Mouse (Mus musculus): ENCODE data around the gene Apon. TPM values are rescaled to one million over a fixed set of nuclear protein-coding genes. Genes with fewer than 3 reads are reported as not detected.
"Not testable (repeated sequence)": the region's sequence is repeated elsewhere in the genome, so short reads cannot be mapped to it uniquely, and the experiment has no call there.

Gene Apon
- polyA plus RNA-seq, 1 experiment from 2014 or later: 0.66 TPM

GRCm38 (mm10) chr10:128250565-128250964 is 3.3 kb upstream of the Apon start:
- Histone ChIP-seq H3K9me3 (ENCODE audit: low read length) (no peaks in the 10 kb centered on the region), H3K4me2 (replicated peaks; ENCODE audit: low read depth, low read length) (no peak overlapping the region), H3K9ac (replicated peaks; ENCODE audit: low read length) (no peak overlapping the region), H3K27ac (ENCODE audit: low read length) (no peak overlapping the region), H3K36me3 (ENCODE audit: insufficient read depth, low read length) (peaks cover 65% of the 10 kb centered on the region), H3K27me3 (ENCODE audit: insufficient read depth, low read length) (no peaks in the 10 kb centered on the region), H3K4me1 (ENCODE audit: insufficient read depth, low read length) (no peaks in the 10 kb centered on the region), H3K4me3 (ENCODE audit: low read length) (no peak overlapping the region)
- WGBS: 96% methylated on average over 13 of the region's 13 CpGs
- ATAC-seq (ENCODE audit: low FRiP score, low TSS enrichment): no peak

DNA sequence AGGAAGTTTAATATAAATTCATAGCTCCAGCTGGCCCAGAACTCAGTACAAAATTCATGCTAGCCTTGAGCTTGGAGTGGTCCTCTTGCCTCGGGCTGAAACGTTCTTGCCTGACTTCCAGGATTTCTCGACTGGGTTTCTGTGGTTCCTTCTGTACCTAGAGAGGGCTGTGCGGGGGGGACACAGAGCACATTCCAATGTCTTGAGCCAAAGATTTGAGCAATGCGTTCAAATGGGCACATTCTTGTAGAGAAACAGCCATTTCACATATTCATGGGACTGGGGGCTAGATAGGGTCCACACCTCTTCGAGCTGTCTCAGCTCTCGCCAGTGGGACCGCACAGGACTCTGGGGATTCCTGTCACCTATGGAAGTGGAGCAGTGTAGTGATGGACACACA is 2.0 kb downstream of the Apon start:
- Histone ChIP-seq H3K4me2 (replicated peaks; ENCODE audit: low read depth, low read length) (no peak overlapping the region), H3K4me3 (ENCODE audit: low read length) (no peak overlapping the region), H3K9ac (replicated peaks; ENCODE audit: low read length) (no peak overlapping the region), H3K27me3 (ENCODE audit: insufficient read depth, low read length) (no peaks in the 10 kb centered on the region), H3K4me1 (ENCODE audit: insufficient read depth, low read length) (no peaks in the 10 kb centered on the region), H3K27ac (ENCODE audit: low read length) (no peak overlapping the region), H3K9me3 (ENCODE audit: low read length) (no peaks in the 10 kb centered on the region), H3K36me3 (ENCODE audit: insufficient read depth, low read length) (peaks cover 23% of the 10 kb centered on the region)
- 88% methylated on average over 8 of the region's 8 CpGs for WGBS
- ATAC-seq (ENCODE audit: low FRiP score, low TSS enrichment): no peak

DNA sequence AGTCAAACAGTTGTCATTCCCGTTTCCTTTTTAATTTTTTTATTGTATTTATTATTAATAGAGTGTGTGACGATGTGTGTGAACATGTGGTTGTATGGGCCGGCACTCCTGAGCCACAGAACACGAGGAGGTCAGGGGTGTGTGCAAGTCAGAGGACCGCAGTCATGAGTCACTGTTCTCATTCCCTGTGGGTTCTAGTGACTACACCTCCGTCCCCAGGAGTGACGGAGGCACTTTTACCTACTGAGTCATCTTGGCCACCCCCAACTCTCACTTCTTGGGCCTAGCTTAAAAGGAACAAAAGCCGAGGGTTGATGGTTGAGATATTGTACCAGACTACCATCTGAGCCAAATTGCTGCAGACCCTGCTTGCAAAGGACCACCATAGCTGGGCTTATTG is 2.4 kb downstream of the Apon start:
- WGBS: 74% methylated on average over 8 of the region's 8 CpGs
- Histone ChIP-seq H3K36me3 (ENCODE audit: insufficient read depth, low read length) (peaks cover 19% of the 10 kb centered on the region), H3K9ac (replicated peaks; ENCODE audit: low read length) (no peak overlapping the region), H3K4me2 (replicated peaks; ENCODE audit: low read depth, low read length) (no peak overlapping the region), H3K4me3 (ENCODE audit: low read length) (no peak overlapping the region), H3K27ac (ENCODE audit: low read length) (no peak overlapping the region), H3K27me3 (ENCODE audit: insufficient read depth, low read length) (no peaks in the 10 kb centered on the region), H3K9me3 (ENCODE audit: low read length) (no peaks in the 10 kb centered on the region), H3K4me1 (ENCODE audit: insufficient read depth, low read length) (no peaks in the 10 kb centered on the region)
- no peak for ATAC-seq (ENCODE audit: low FRiP score, low TSS enrichment)

GRCm38 (mm10) chr10:128258953-128259352 is 5.1 kb downstream of the Apon start:
- Histone ChIP-seq H3K4me3 (ENCODE audit: low read length) (no peak overlapping the region), H3K27ac (ENCODE audit: low read length) (no peak overlapping the region), H3K9me3 (ENCODE audit: low read length) (no peaks in the 10 kb centered on the region), H3K4me2 (replicated peaks; ENCODE audit: low read depth, low read length) (no peak overlapping the region), H3K9ac (replicated peaks; ENCODE audit: low read length) (no peak overlapping the region), H3K36me3 (ENCODE audit: insufficient read depth, low read length) (0 out of 2 replicates have a peak, but pooled peaks cover 3% of the 10 kb centered on the region), H3K27me3 (ENCODE audit: insufficient read depth, low read length) (no peaks in the 10 kb centered on the region), H3K4me1 (ENCODE audit: insufficient read depth, low read length) (no peaks in the 10 kb centered on the region)
- ATAC-seq (ENCODE audit: low FRiP score, low TSS enrichment): no peak
- WGBS: 81% methylated on average over 4 of the region's 4 CpGs

GRCm38 (mm10) chr10:128259946-128260345 is 6.0 kb downstream of the Apon start:
- Histone ChIP-seq H3K9ac (replicated peaks; ENCODE audit: low read length) (no peak overlapping the region), H3K4me2 (replicated peaks; ENCODE audit: low read depth, low read length) (no peak overlapping the region), H3K27ac (ENCODE audit: low read length) (no peak overlapping the region), H3K9me3 (ENCODE audit: low read length) (no peaks in the 10 kb centered on the region), H3K36me3 (ENCODE audit: insufficient read depth, low read length) (0 out of 2 replicates have a peak, but pooled peaks cover 1% of the 10 kb centered on the region), H3K4me1 (ENCODE audit: insufficient read depth, low read length) (no peaks in the 10 kb centered on the region), H3K27me3 (ENCODE audit: insufficient read depth, low read length) (no peaks in the 10 kb centered on the region), H3K4me3 (ENCODE audit: low read length) (no peak overlapping the region)
- WGBS: 88% methylated on average over 5 of the region's 5 CpGs
- no peak for ATAC-seq (ENCODE audit: low FRiP score, low TSS enrichment)

DNA sequence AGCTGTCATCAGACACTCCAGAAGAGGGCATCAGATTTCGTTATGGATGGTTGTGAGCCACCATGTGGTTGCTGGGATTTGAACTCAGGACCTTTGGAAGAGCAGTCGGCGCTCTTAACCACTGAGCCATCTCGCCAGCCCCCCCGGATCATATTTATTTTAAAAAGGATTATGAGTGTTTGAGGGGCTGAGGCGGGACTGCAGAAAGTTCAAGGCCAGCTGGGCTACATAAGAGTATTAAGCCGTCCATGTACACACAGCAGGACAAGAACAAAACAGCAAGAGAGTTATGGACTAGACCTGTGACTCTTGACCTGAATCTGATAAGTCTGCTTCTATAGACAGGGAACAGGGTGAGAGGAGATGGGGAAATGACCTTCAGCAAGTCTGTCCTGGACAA is 6.5 kb downstream of the Apon start:
- 79% methylated on average over 7 of the region's 7 CpGs for WGBS
- H3K9me3 ChIP-seq (ENCODE audit: low read length); H3K27me3 ChIP-seq (ENCODE audit: insufficient read depth, low read length); H3K4me3 ChIP-seq (ENCODE audit: low read length); ATAC-seq (ENCODE audit: low FRiP score, low TSS enrichment); H3K27ac ChIP-seq (ENCODE audit: low read length); H3K4me2 ChIP-seq (replicated peaks; ENCODE audit: low read depth, low read length); H3K9ac ChIP-seq (replicated peaks; ENCODE audit: low read length); H3K4me1 ChIP-seq (ENCODE audit: insufficient read depth, low read length); H3K36me3 ChIP-seq (ENCODE audit: insufficient read depth, low read length): not testable (repeated sequence)

DNA sequence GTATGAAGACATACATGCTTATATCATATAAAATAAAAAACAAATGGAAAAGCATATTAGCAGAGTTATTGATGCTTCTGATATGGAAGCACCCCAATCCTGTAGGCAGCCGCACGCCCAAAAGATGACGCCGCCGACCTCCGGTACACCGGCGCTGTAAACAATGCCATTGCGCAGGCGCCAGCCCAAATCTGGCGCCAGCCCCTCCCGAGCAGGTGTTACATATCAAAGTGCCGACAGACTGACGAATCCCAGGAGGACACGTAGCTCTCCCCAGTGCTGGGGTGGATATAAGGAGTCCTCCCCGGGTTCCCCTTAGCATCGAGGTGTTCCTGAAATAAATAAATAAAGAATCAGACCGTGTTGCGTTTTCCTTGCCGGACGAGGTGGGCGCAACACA is 8.4 kb downstream of the Apon start:
- Histone ChIP-seq H3K9me3 (ENCODE audit: low read length) (no peaks in the 10 kb centered on the region), H3K36me3 (ENCODE audit: insufficient read depth, low read length) (no peaks in the 10 kb centered on the region), H3K9ac (replicated peaks; ENCODE audit: low read length) (no peak overlapping the region), H3K4me3 (ENCODE audit: low read length) (no peak overlapping the region), H3K27me3 (ENCODE audit: insufficient read depth, low read length) (no peaks in the 10 kb centered on the region), H3K4me1 (ENCODE audit: insufficient read depth, low read length) (no peaks in the 10 kb centered on the region), H3K4me2 (replicated peaks; ENCODE audit: low read depth, low read length) (no peak overlapping the region), H3K27ac (ENCODE audit: low read length) (no peak overlapping the region)
- ATAC-seq (ENCODE audit: low FRiP score, low TSS enrichment): no peak
- 79% methylated on average over 22 of the region's 22 CpGs for WGBS

DNA sequence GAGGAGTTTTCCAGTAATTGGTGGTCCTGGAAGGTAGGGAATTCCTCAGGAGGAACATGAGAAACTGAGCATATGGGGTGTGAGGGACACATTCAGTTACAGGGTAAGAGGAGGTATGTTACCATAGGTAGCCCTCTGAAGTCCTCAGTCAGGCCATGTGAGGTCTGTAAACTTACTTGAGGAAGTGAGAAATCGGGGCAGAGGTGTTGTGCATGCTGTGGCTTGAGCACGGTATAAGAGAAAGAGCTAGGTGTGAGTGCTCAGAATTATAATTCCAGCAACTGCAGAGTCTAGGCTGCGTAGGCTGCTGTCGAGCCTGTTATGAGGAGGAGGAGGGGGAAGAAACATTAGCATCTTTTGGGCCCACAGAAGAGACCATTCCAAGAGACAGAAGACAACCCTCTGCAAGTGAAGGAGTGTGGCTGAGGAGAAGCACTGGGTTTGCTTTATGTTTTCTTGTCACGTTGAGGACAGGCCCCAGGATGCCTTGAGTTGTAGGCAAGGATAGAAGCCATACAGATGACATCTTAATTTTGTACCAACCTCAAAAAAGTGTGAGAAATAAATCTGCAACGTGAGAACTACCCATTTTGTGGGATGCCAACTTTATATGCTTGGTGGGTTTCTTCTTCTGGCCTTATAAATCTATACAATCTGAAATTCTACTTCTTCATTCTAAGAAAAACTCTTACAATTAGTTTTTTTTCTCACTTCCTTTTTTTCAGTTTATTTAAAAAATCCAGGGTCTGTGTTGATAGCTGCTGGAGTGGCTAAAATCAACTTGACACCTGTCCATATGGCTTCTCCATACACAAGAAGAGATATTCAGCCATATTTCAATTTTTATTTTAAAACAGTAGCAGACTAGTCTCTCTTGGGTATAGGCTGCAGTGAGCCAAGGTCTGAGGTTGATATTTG is 9.8 kb downstream of the Apon start:
- no peak for ATAC-seq (ENCODE audit: low FRiP score, low TSS enrichment)
- no peaks in the 10 kb centered on the region for H3K9me3 ChIP-seq (ENCODE audit: low read length)
- no peak overlapping the region for H3K4me3 ChIP-seq (ENCODE audit: low read length)
- H3K27ac ChIP-seq (ENCODE audit: low read length): no peak overlapping the region
- H3K9ac ChIP-seq (replicated peaks; ENCODE audit: low read length): no peak overlapping the region
- WGBS: 71% methylated on average over 6 of the region's 6 CpGs
- no peaks in the 10 kb centered on the region for H3K27me3 ChIP-seq (ENCODE audit: insufficient read depth, low read length)
- no peaks in the 10 kb centered on the region for H3K36me3 ChIP-seq (ENCODE audit: insufficient read depth, low read length)
- no peak overlapping the region for H3K4me2 ChIP-seq (replicated peaks; ENCODE audit: low read depth, low read length)
- H3K4me1 ChIP-seq (ENCODE audit: insufficient read depth, low read length): no peaks in the 10 kb centered on the region

DNA sequence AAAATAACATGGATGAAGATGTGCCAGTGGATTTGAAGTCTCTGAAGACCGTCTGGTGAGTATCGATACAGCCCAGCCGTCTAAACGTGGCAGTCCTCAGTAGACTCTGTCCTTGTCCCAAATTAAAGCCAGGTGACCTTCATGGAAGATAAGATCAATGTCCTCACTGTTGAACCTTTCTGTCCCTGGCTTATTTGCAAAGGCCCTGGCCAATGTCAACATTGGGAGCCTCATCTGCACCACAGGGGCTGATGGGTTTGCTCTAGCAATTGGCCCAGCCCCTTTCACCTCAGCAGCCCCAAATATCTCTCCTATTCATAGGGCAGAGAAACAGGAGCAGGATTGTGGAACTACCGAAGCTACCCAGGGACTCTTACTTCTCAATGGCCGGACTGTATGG is 14.5 kb downstream of the Apon start, which contains the start of gene Apof:
Gene Apof (plus strand): TSS at position 301 of the 400 bp plus-strand sequence.
- WGBS: 79% methylated on average over 6 of the region's 6 CpGs
- Histone ChIP-seq H3K4me2 (replicated peaks; ENCODE audit: low read depth, low read length) (no peak within 1 kb of the TSS), H3K4me1 (ENCODE audit: insufficient read depth, low read length) (no peaks in the 10 kb centered on the region), H3K9ac (replicated peaks; ENCODE audit: low read length) (no peak within 1 kb of the TSS), H3K9me3 (ENCODE audit: low read length) (no peaks in the 10 kb centered on the region), H3K27me3 (ENCODE audit: insufficient read depth, low read length) (no peaks in the 10 kb centered on the region), H3K4me3 (ENCODE audit: low read length) (no peak within 1 kb of the TSS), H3K36me3 (ENCODE audit: insufficient read depth, low read length) (no peaks in the 10 kb centered on the region), H3K27ac (ENCODE audit: low read length) (no peak within 1 kb of the TSS)
- no peak for ATAC-seq (ENCODE audit: low FRiP score, low TSS enrichment)

DNA sequence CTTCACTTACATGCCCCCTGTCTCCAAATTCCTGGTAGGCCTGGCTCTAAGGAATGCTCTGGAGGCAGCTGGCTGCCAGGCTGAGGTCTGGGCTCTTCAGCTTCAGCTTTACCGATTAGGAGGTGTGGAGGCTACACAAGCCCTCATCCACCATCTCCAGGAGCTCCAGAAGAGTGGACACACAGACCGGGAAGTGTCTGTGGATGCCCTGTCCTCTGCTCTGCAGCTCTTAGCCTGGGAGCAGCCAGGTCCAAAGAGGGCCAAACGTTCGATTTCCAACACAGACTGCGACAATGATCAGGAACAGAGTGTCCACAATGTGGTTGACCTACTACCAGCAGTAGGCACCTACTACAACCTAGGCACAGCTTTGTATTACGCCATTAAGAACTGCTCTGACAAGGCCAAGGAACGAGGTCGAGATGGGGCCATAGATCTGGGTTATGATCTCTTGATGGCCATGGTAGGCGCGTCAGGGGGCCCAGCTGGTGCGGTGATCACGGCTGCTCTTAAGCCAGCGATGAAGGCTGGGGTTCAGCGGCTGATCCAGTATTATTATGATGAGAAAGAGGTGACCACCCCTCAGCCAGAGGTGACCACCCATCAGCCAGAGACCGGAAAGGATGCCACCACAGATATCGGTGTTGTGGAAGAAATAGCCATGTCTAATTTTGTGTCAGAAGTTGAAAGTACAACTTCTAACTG is 15.5 kb downstream of the Apon start:
- Histone ChIP-seq H3K27me3 (ENCODE audit: insufficient read depth, low read length) (no peaks in the 10 kb centered on the region), H3K9me3 (ENCODE audit: low read length) (no peaks in the 10 kb centered on the region), H3K36me3 (ENCODE audit: insufficient read depth, low read length) (no peaks in the 10 kb centered on the region), H3K4me2 (replicated peaks; ENCODE audit: low read depth, low read length) (no peak overlapping the region; the same call in 1 of the 2 replicates), H3K4me1 (ENCODE audit: insufficient read depth, low read length) (no peaks in the 10 kb centered on the region), H3K9ac (replicated peaks; ENCODE audit: low read length) (no peak overlapping the region), H3K27ac (ENCODE audit: low read length) (no peak overlapping the region), H3K4me3 (ENCODE audit: low read length) (no peak overlapping the region)
- no peak for ATAC-seq (ENCODE audit: low FRiP score, low TSS enrichment)
- WGBS: 87% methylated on average over 16 of the region's 16 CpGs
